Mouse (Mus musculus) embryonic facial prominence, embryonic 15.5 days (tissue): ENCODE measurements around the gene Btbd2. TPM values are rescaled to one million over a fixed set of nuclear protein-coding genes. Genes with fewer than 3 reads are reported as not detected.

Experiments
- ATAC-seq: fragments of 200-750 bp; cut with Nextera tagmentation; 2 replicates; pipeline ENCODE4 v1.8.0; 2017; ENCODE audit warnings: low read depth, moderate TSS enrichment; ENCODE audit not compliant: insufficient number of reproducible peaks, low FRiP score, low TSS enrichment
- H3K27ac ChIP-seq: fragments of 300-500 bp; sonication (generic); replicated peaks from 2 replicates; pipeline ENCODE4 v1.5.1; 2015; ENCODE audit warnings: mild to moderate bottlenecking, inconsistent platforms
- H3K27me3 ChIP-seq: fragments of 300-500 bp; sonication (generic); 2 replicates; pipeline ENCODE4 v1.6.1; 2015; ENCODE audit warnings: inconsistent platforms
- H3K36me3 ChIP-seq: fragments of 300-500 bp; sonication (generic); 2 replicates; pipeline ENCODE4 v1.6.1; 2015; ENCODE audit warnings: mild to moderate bottlenecking, inconsistent platforms
- H3K4me1 ChIP-seq: fragments of 300-500 bp; sonication (generic); 2 replicates; pipeline ENCODE4 v1.6.1; 2015; ENCODE audit warnings: inconsistent platforms
- H3K4me2 ChIP-seq: fragments of 300-500 bp; sonication (generic); replicated peaks from 2 replicates; pipeline ENCODE4 v1.6.1; 2015; ENCODE audit warnings: mild to moderate bottlenecking, inconsistent platforms
- H3K4me3 ChIP-seq: fragments of 300-500 bp; sonication (generic); replicated peaks from 2 replicates; pipeline ENCODE4 v1.5.1; 2015; ENCODE audit warnings: mild to moderate bottlenecking, inconsistent platforms
- H3K9ac ChIP-seq: fragments of 300-500 bp; sonication (generic); 2 replicates; pipeline ENCODE4 v1.6.1; 2015; ENCODE audit warnings: inconsistent platforms
- H3K9me3 ChIP-seq: fragments of 300-500 bp; sonication (generic); replicated peaks from 2 replicates; pipeline ENCODE4 v1.6.1; 2016; ENCODE audit warnings: inconsistent platforms
- WGBS: fragments of 180-500 bp; shearing (Covaris S2); methylation state at CpG from one replicate; pipeline ENCODE4 v1.1.7; 2015; 5-methylcytosine and 5-hydroxymethylcytosine counted together
- polyA plus RNA-seq: library from polyadenylated mRNA; unstranded; fragments of >200 nt; fragmentation: Nextera tagmentation; extraction: Ambion mirVana; gene quantifications from 2 replicates; pipeline ENCODE4 v1.2.1, GENCODE M21; 2015

Btbd2 gene
- polyA plus RNA-seq, 1 experiment from 2014 or later, result 82.2 TPM

DNA sequence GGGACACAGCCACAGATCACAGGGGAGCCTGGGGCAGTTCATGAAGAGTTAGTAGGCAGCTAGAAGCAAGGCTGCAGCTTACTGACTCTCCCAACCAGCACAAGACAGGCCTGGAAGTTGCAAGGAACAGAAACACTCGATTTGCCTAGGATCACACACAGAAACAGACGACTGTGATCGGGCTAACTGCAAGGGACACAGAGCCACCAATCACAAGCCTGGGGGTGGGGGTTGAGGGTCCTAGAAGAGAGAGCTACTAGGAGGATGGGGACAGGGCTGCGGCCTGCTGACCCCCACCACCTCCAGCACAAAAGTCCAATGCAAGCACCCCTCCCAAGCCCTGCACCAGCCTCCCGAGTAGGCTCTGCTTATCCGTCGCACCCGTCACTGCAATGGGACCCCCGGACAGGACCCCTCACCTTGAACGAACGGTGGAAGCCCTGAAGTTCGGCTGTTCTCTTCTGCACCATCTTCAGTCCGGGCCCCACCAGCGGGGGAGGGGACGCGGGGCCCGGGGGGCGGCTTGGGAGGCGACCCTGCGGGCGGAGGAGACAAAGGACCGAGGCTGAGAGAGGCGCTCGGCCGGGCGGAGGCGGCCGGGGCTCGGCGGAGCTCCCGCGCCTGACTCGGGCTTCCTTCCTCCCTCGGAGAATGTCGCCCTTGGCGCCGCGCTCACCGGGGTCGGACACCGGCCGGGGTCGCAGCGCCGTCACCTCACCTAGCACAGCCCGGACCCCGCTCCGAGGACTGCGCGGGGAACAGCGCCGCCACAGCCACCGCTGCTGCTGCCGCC, 18.7 kb upstream of the Btbd2 start:
- under 1% methylated on average over 47 of the region's 54 CpGs for WGBS
- Histone ChIP-seq H3K9ac (peak overlapping the region; percentile 98), H3K4me3 (peak overlapping the region; percentile 97), H3K9me3 (no peaks in the 10 kb centered on the region), H3K4me2 (peak overlapping the region; percentile 84), H3K4me1 (peaks cover 82% of the 10 kb centered on the region), H3K36me3 (peaks cover 16% of the 10 kb centered on the region), H3K27me3 (no peaks in the 10 kb centered on the region), H3K27ac (peak overlapping the region; percentile 99)
- 0 out of 2 replicates have a peak, but pooled peaks have one; percentile 0 for ATAC-seq

DNA sequence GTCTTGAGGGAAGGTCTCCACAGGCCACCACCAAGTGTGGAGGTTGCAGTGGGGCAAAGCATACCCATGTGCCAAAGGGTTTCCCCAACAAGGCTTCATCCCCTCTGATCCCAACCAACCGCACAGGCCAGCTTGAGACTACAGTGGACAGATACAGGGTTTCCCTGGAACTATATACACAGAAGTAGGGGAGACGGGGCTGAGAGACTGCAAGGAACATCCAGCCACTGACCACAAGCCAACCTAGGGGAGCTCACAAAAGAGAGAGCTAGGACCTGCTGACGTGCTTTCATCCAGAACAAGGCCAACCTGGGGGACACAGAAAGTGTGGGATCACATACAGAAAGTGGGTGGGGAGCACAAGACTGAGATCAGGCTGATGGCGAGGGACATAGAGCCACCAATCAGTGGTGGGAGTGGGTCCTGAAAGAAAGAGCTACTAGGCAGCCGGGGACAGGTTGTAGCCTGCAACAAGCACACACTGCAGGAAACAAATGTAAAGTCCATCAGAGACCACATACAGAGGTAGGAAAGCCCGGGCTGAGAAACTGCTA, 18.1 kb upstream of the Btbd2 start:
- Histone ChIP-seq H3K36me3 (peaks cover 23% of the 10 kb centered on the region), H3K27me3 (no peaks in the 10 kb centered on the region), H3K27ac (peak overlapping the region; percentile 99), H3K9ac (peak overlapping the region; percentile 98), H3K4me2 (peak overlapping the region; percentile 84), H3K4me1 (peaks cover 84% of the 10 kb centered on the region), H3K9me3 (no peaks in the 10 kb centered on the region), H3K4me3 (peak overlapping the region; percentile 97)
- 12% methylated on average over 6 of the region's 6 CpGs for WGBS
- no peak for ATAC-seq

DNA sequence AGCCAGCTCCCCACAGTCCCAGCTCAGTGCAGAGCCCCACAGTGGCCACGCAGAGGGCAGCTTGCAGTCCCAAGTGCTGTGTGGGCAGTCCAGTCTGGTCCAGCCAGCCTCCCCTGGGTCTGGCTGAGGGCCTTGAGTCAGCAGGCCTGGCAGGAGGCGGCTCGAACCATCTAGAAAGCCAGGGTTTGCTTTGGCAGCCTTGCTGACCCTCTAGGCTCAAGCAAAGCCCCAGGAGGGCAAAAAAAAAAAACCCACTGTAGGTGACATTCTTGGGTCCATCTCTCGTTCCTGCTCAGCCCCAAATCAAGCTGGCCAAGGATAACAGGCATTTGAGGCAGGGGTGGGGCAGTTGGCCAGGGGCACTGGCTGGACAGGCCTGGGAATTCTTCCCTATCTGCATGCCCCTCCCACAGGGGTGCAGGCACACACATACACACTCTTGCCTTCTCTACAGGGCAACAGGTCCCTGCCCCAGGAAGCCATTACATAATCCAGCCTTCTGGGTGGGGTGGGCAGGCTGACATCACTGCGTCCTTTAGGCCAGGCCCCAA, 17.4 kb upstream of the Btbd2 start:
- peaks cover 30% of the 10 kb centered on the region for H3K36me3 ChIP-seq
- H3K9me3 ChIP-seq, result no peaks in the 10 kb centered on the region
- WGBS, result 59% methylated on average over 5 of the region's 5 CpGs
- ATAC-seq, result no peak
- peak overlapping the region; percentile 97 for H3K4me3 ChIP-seq
- peak overlapping the region; percentile 99; the same call in 1 of the 2 replicates for H3K27ac ChIP-seq
- no peaks in the 10 kb centered on the region for H3K27me3 ChIP-seq
- peak overlapping the region; percentile 98 for H3K9ac ChIP-seq
- H3K4me1 ChIP-seq, result peaks cover 81% of the 10 kb centered on the region
- H3K4me2 ChIP-seq, result peak overlapping the region; percentile 84

DNA sequence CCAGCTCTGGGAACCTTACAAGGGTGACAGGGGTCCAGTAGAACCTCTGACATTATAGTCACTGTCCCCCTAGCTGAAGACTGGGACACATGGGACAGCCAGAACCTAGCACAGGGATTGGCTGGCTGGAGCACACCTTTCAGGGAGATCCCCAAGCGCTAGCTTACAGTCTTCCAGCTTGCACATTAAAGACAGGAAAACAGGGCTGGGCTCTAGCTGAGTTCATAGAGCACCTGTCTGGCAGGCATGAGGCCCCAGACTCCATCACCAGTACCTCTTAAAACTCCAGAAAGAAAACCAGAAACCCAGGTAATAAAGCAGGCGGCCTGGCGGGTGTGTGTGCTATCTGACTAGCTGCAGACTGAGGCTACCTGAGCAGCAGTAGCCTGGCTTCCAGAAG, 16.8 kb upstream of the Btbd2 start:
- peak overlapping the region; percentile 84 for H3K4me2 ChIP-seq
- H3K27ac ChIP-seq, result peak overlapping the region; percentile 99; the same call in 1 of the 2 replicates
- 85% methylated on average over 3 of the region's 3 CpGs for WGBS
- peaks cover 80% of the 10 kb centered on the region for H3K4me1 ChIP-seq
- peak overlapping the region; percentile 97 for H3K4me3 ChIP-seq
- H3K9ac ChIP-seq, result peak overlapping the region; percentile 98
- ATAC-seq, result no peak
- peaks cover 35% of the 10 kb centered on the region for H3K36me3 ChIP-seq
- H3K27me3 ChIP-seq, result no peaks in the 10 kb centered on the region
- no peaks in the 10 kb centered on the region for H3K9me3 ChIP-seq

DNA sequence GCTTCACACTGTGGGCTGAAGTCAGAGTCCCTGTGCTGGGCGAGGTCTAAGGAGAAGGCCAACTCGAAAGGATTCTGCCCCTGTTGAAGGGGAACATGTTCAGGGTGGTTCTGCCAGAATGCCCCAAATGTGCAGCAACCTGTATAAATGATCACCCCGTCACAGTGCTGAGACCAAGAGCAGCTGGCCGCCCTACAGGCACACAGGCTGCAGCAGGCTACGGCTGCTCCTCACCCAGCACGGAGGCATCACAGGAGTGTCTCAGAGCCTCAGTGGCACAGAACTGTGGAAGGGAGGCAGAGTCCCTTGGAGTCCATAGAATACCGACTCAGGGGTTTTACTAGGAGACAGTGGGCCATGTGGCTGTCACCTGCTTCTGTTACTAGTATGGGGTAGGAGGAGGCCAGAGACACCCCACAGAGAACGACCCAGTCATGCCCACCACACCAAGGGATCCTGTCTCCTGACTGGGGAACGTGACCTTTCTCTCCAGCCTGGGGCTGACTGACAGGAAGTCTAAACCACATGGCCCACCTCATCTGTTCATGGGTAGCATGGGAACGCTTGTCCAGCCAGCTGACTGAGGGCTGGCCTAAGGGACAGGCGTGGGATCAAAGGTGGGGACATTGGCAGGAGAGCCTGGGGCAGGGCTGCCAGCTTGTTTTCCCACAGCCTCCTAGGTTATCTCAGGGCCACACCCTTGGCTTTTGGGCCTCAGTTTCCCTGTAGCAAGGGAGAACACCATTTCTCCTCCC, 15.2 kb upstream of the Btbd2 start:
- peaks cover 75% of the 10 kb centered on the region for H3K4me1 ChIP-seq

DNA sequence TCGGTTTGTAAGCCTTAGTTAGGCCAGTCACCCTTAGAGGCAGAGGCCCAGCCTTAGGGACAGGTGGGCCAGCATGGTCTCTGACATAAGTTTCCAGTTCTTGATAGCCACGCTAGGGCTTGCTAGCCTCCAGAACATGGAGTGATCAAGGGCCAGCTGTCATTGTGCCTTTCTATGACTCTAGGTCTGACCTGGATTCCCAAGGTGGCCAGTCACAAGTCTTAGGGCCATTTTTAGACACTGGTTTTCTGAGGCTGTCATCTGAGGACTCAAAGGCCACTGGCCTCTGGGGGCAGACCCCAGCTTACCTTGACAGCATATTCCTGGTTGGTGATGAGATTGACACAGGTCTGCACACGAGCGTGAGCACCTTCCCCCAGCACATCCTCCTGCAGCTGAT, 14.4 kb upstream of the Btbd2 start:
- Histone ChIP-seq H3K4me1 (peaks cover 77% of the 10 kb centered on the region), H3K4me3 (no peak overlapping the region), H3K4me2 (no peak overlapping the region), H3K36me3 (peaks cover 59% of the 10 kb centered on the region), H3K27ac (no peak overlapping the region), H3K27me3 (no peaks in the 10 kb centered on the region), H3K9me3 (no peaks in the 10 kb centered on the region), H3K9ac (no peak overlapping the region)
- whole genome bisulfite sequencing, result 82% methylated on average over 4 of the region's 4 CpGs
- ATAC-seq, result no peak

More for the DNA sequence above, 15.2 kb upstream of the Btbd2 start:
- Histone ChIP-seq H3K27ac (no peak overlapping the region), H3K36me3 (peaks cover 51% of the 10 kb centered on the region), H3K4me3 (no peak overlapping the region), H3K9me3 (no peaks in the 10 kb centered on the region), H3K9ac (no peak overlapping the region), H3K27me3 (no peaks in the 10 kb centered on the region), H3K4me2 (no peak overlapping the region)
- 67% methylated on average over 11 of the region's 11 CpGs for WGBS
- no peak for ATAC-seq

DNA sequence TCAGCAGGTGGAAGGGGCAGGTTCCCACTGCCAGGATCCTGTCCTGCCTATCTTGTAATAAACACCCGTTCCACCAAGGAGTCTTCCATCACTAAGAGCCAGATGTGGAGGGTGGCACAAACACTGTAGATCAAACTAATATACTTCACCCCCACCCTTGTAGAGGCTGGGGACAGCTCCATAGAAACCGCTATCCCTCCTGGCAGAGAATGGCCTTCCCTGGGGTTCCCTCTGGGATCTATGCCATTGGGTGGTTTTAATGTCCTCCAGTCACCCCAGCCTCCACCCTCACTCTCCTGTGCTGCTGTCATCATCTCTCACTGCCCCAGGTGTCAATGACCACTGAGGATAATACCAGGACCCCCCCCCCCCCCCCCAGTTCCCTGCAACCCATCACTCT, 13.7 kb upstream of the Btbd2 start:
- Histone ChIP-seq H3K27me3 (no peaks in the 10 kb centered on the region), H3K4me1 (peaks cover 84% of the 10 kb centered on the region), H3K9me3 (no peaks in the 10 kb centered on the region), H3K4me2 (no peak overlapping the region), H3K36me3 (peaks cover 64% of the 10 kb centered on the region), H3K27ac (no peak overlapping the region), H3K4me3 (no peak overlapping the region), H3K9ac (no peak overlapping the region)
- WGBS, result 91% methylated on average over 2 of the region's 2 CpGs
- no peak for ATAC-seq

DNA sequence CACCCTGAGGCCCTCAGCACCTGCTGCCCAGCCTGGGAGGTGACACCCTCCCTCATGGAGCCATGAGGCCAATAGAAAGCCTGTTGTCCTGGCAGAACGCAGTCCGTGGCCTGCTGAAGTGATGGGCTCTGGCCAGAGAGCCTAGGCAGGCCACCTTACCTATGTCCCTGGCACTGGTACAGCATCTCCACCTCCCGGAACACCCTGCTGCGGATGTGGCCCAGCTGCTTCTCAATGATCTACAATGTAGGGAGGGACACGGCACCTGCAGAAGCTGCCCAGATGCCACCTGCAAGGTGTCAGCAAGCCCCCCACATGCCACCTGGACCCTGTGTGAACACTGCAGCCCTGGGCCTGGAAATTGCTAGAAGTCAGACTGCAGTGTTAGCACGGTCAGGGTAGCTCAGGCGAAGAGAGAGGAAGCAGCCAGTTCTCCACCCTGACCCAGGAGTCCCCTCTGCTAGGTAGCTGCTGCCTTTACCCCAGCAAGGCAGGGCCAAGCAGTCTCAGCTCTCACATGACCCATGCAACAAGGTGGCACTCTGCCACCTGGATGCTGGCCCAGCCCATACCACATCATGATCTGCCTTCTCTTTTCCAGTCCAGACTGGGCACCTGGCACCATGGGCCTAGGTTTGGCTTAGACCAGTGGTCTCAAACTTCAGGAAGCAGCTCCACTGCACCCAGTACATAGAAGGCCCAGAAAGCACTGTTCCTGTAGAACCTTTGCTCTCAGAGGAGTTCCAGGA, 13.0 kb upstream of the Btbd2 start:
- Histone ChIP-seq H3K36me3 (peaks cover 64% of the 10 kb centered on the region), H3K27ac (0 out of 2 replicates have a peak overlapping the region, but pooled peaks have one; percentile 7), H3K4me3 (no peak overlapping the region), H3K9me3 (no peaks in the 10 kb centered on the region), H3K4me1 (peaks cover 87% of the 10 kb centered on the region), H3K4me2 (no peak overlapping the region), H3K27me3 (no peaks in the 10 kb centered on the region), H3K9ac (no peak overlapping the region)
- no peak for ATAC-seq
- 92% methylated on average over 7 of the region's 7 CpGs for WGBS

DNA sequence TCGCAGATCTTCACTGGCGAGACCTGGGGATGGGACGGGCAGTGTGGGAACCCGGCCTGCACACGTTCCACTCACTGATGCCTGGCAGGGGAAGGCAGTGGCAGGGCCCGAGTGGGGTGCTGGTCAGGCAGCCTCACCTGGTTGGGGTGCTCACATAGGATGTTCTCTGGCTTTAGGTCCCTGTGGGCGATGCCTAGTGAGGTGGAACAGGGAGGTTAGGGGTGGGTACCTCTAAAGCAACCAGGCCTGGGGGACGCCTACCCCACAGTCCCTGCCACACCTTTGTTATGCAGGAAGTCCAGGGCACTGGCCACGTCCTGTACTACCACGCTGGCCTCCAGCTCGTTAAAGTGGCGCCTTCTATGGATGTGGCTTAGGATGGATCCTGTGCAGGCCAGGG, 12.1 kb upstream of the Btbd2 start:
- Histone ChIP-seq H3K4me1 (peaks cover 87% of the 10 kb centered on the region), H3K4me2 (no peak overlapping the region), H3K4me3 (no peak overlapping the region), H3K27me3 (no peaks in the 10 kb centered on the region), H3K36me3 (peaks cover 64% of the 10 kb centered on the region), H3K9ac (no peak overlapping the region), H3K9me3 (no peaks in the 10 kb centered on the region), H3K27ac (no peak overlapping the region; the same call in 1 of the 2 replicates)
- WGBS, result 89% methylated on average over 12 of the region's 12 CpGs
- ATAC-seq, result no peak

DNA sequence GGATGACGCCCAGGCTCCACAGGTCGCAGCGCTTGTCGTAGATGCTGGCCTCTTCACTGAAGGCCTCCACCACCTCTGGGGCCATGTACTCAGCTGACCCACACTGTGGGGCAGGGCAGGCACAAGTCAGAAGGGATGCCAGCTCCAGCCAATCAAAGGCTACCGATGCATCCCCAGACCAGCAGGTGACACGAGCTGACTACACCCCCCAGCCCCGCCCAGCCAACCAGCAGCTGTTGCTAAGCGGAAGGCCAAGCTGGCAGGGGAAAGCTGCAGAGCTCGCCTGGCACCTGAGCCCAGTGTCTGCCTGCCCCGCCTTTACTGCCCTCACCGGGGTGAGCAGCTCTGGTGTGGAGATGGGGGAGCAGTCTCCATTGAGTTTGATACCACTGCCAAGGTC, 11.7 kb upstream of the Btbd2 start:
- H3K36me3 ChIP-seq, result peaks cover 64% of the 10 kb centered on the region
- no peaks in the 10 kb centered on the region for H3K27me3 ChIP-seq
- 71% methylated on average over 11 of the region's 11 CpGs for WGBS
- no peaks in the 10 kb centered on the region for H3K9me3 ChIP-seq
- no peak overlapping the region for H3K4me3 ChIP-seq
- no peak for ATAC-seq
- H3K4me2 ChIP-seq, result no peak overlapping the region
- H3K4me1 ChIP-seq, result peaks cover 87% of the 10 kb centered on the region
- H3K27ac ChIP-seq, result no peak overlapping the region; the same call in 1 of the 2 replicates
- no peak overlapping the region for H3K9ac ChIP-seq
